Mouse (Mus musculus) thymus, postnatal 36 days (tissue): ENCODE measurements around the gene Cdc42.

Experiments used
- DNase-seq, 2 experiments: peaks; one replicate each; pipeline ENCODE4 v3.0.0; 2022; ENCODE audit warnings: mixed read lengths in 2 of 2

The Cdc42 gene

GRCm38 (mm10) chr4:137281273-137281672 lies 76.2 kb downstream of the Cdc42 start:
- no peak for DNase-seq

GRCm38 (mm10) chr4:137279346-137279745 lies 78.2 kb downstream of the Cdc42 start:
- no peak for DNase-seq

DNA sequence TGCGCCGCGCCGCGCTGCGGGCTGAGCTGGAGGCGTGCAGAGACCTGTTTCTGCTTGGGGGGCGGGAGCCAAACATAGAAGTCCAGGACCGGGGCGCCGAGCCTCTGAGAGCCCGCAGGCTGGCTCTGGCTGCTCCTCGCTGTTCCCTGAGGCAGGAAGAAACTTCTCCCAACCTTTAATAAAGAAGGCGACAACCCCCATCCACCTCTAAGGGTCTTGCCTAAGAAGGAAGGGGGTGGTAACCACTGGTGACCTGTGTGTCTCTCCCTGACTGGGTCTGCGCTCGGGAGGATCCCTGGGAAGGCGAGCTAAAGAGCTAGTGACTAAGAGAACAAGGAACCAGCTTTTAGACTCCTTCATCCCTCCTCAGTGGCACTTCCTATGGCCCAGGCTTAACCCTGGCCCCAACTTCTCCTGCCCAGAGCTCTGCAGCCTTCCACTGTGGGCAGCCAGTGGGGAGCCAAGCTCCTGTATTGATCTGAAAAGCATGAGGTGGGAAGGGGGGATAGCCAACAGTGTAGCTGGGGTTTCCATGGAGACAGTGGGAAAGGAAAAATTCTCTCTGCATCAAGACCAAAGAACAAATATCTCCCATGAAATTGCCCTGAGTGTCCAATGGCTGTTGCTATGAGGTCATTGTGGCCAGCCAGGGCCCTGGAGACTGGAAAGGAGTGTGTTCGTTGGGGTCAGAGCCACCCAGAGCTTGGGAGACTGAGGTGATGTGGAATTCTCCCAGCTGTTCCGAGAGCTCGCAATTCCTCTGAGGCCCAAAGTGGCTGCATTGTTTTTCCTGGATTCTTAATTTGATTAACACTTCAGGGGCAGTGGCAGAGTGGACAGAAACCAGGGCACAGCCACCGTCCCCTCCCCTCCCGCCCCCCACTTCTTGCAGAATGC lies 79.1 kb downstream of the Cdc42 start:
- no peak for DNase-seq

DNA sequence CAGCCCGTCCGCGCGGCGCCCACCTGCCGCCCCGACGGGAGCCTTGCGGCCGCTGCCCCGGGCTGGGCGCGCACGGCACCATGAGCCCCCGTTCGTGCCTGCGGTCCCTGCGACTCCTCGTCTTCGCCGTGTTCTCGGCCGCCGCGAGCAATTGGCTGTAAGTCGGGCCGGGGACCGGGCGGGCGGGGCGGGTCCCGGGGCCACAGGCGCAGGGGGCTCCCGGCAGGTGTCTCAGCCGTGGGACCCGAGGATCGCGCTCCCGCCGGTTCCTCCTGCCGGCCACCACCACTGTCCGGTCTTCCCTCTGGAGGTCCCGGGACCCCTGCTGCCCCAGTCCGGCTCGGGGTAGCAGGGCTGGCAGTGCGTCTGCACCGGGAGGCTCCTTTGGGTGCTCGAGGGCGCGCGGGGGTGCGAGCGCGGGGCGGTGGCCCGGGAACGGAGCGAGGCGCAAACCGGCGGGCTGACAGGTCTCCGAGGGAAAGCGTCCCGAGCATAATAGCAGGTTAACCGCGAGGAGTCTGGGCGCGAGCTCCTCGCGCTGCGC lies 79.8 kb downstream of the Cdc42 start:
- DNase-seq, result no peak

DNA sequence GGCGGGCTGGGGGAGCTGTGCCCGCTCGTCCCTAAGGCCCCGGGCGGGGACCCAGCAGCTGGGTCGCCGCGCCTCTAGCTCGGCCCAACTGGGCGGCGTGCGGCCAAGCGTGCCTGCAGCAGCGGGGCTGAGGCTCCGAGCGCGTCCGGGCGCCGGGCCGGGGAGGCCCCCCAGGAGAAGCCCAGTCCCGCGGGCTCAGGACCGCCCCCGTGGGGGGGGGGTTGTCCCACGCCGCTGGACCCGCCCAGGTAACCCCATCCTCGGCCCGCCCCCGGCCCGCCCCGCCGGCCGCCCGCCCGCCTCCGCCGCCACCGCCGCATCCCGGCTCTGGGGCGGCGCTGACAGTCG lies 80.4 kb downstream of the Cdc42 start, which contains the start of gene Wnt4:
Gene Wnt4, plus strand, starts transcription at position 324 of the 348 bp plus-strand sequence.
- no peak for DNase-seq

DNA sequence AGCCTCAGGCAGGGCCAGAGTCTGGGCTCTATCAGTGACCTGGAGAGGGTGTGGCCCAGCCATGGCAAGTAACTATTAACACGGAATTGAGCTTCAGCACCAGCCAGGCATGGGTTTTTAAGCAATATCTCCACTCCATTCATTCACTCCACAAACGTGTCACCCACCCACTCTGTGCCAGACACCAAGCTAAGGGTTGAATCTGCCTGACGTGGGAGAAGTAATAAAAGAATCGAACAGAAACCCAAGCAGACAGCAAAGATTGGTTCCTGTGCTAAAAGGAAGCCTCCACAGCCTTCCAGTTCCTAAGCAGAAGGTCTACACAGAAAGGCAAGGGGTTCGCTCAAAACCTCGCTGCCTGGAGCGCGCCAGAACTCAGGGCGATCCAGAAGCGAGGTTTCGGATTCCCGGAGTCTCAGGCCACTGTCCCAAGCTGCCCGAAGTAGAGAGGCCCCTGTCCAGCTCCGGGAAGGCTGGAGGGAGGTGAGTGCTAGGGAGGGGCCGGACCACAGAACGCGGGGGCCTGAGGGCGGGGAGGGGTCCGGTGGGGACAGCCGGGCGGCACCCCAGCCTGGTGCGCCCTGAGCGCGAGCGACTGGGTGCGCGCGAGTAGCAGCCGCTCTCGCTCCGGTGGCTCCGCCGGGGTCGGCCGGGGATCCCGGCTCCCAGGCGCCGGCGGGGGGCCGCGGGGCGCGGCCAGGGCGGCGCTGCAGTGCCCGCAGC lies 80.9 kb downstream of the Cdc42 start:
- DNase-seq, result no peak

DNA sequence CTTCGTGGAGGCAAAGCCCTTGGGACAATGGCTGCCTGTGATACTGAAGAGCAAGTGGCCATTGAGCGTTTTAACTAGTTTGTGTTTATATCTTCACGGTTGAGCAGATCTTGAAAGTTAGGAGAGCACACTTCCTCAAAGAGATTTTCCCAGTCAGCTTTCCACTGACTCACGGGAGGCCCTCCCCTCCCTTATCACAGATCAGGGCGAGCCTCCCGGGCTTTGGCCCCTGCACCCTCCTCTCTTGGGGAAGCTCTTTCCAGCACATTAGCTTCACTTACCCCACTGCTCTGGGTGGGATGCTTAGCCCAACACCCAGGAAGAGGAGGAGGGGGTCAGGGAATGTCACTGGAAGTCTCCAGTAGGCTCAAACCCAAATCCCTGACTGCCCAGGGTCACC lies 83.2 kb downstream of the Cdc42 start:
- no peak for DNase-seq

DNA sequence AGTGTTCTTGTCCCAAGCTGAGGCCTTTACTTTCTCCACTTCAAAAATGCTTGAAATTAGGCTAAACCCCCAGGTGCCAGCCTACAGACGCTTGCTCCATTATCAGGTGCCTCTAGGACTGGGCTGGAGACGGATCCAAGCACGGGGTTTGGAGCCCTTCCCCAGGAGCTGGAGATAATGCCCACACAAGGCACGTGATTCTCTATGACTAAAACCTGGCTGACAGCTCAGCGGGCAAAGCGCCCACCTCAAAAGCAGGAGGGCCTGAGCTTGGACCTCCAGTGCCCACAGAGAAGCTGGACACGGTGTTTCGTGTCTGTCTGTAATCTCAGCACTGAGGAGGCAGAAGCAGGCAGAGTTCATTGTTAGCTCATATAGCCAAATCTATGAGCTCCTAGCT lies 85.7 kb downstream of the Cdc42 start:
- DNase-seq, result no peak
